Comparison of ENCODE assay signal across 11 mouse cellular contexts in genomic region chr6:112050548-112051184, GRCm38 (mm10).
DNase-seq lines count a peak whose midpoint lies in the region; ATAC-seq and TF ChIP-seq lines count a peak whose summit lies in the region.
"Had no signal": no experiment of that assay in that cellular context is flagged by ENCODE, and none has a peak within 500 bp of the region (broad histone marks: within the 10 kb centered on the region; RNA-seq: fewer than 3 reads in every experiment).

No protein-coding gene starts in this region.

- peak; percentile 30; the same call in 1 of the 2 replicates for ATAC-seq in lung, postnatal 0 days
- peak; percentile 91 for ATAC-seq in hindbrain, embryonic 13.5 days (ENCODE audit: low FRiP score)
- ATAC-seq in midbrain, embryonic 14.5 days (ENCODE audit: low FRiP score, low TSS enrichment), result peak; percentile 69
- ATAC-seq in megakaryocyte-erythroid progenitor cell, adult 5-6 weeks (replicated peaks; ENCODE audit: low FRiP score, low TSS enrichment, poor library complexity, severe bottlenecking), result no peak

- no peak overlapping the region for H3K4me3 ChIP-seq in lung, postnatal 0 days (ENCODE audit: low read depth, low read length)
- H3K4me3 ChIP-seq in hindbrain, embryonic 13.5 days, result no peak overlapping the region
- no peak overlapping the region for H3K4me3 ChIP-seq in midbrain, embryonic 14.5 days (replicated peaks; ENCODE audit: low read depth, low read length)
- H3K4me3 ChIP-seq: erythroblast, embryonic 14.5 days; heart, embryonic 13.5 days had no signal

- no peak for TF ChIP-seq CTCF in lung, postnatal 0 days (IDR thresholded peaks at IDR 0.05)

- H3K9ac ChIP-seq in lung, postnatal 0 days (replicated peaks; ENCODE audit: low read depth), result no peak overlapping the region
- no peak overlapping the region for H3K9ac ChIP-seq in hindbrain, embryonic 13.5 days
- no peak overlapping the region for H3K9ac ChIP-seq in midbrain, embryonic 14.5 days (replicated peaks; ENCODE audit: low read length)
- H3K9ac ChIP-seq: heart, embryonic 13.5 days had no signal

- no peaks in the 10 kb centered on the region for H3K9me3 ChIP-seq in lung, postnatal 0 days (ENCODE audit: low read length)
- no peaks in the 10 kb centered on the region for H3K9me3 ChIP-seq in hindbrain, embryonic 13.5 days
- H3K9me3 ChIP-seq in midbrain, embryonic 14.5 days (ENCODE audit: control insufficient read depth, low read length), result no peaks in the 10 kb centered on the region
- H3K9me3 ChIP-seq: heart, embryonic 13.5 days had no signal

- no peaks in the 10 kb centered on the region for H3K4me1 ChIP-seq in lung, postnatal 0 days (ENCODE audit: insufficient read depth, low read depth, low read length)
- peaks cover 5% of the 10 kb centered on the region for H3K4me1 ChIP-seq in hindbrain, embryonic 13.5 days (replicated peaks)
- H3K4me1 ChIP-seq in midbrain, embryonic 14.5 days (ENCODE audit: control insufficient read depth, insufficient read depth, low read length), result no peaks in the 10 kb centered on the region
- H3K4me1 ChIP-seq: heart, embryonic 13.5 days had no signal

- intact Hi-C loops in heart, postnatal 14 days (cut with DNase I), result no loop called here

- no peaks in the 10 kb centered on the region for H3K27me3 ChIP-seq in lung, postnatal 0 days (replicated peaks; ENCODE audit: insufficient read depth, low read length)
- H3K27me3 ChIP-seq in hindbrain, embryonic 13.5 days, result no peaks in the 10 kb centered on the region
- H3K27me3 ChIP-seq in midbrain, embryonic 14.5 days (ENCODE audit: control insufficient read depth, insufficient read depth, low read length), result no peaks in the 10 kb centered on the region
- H3K27me3 ChIP-seq: heart, embryonic 13.5 days had no signal

- 71% methylated on average over 6 of the region's 6 CpGs for WGBS in lung, postnatal 0 days
- 78% methylated on average over 6 of the region's 6 CpGs for WGBS in hindbrain, embryonic 13.5 days
- 74% methylated on average over 6 of the region's 6 CpGs for WGBS in midbrain, embryonic 14.5 days

- H3K27ac ChIP-seq in lung, postnatal 0 days (ENCODE audit: low read length), result no peak overlapping the region
- H3K27ac ChIP-seq in hindbrain, embryonic 13.5 days, result no peak overlapping the region; the same call in 1 of the 2 replicates
- no peak overlapping the region for H3K27ac ChIP-seq in midbrain, embryonic 14.5 days (replicated peaks; ENCODE audit: low read depth, low read length)
- H3K27ac ChIP-seq: heart, embryonic 13.5 days had no signal

- H3K4me2 ChIP-seq in lung, postnatal 0 days (replicated peaks; ENCODE audit: low read depth, low read length), result no peak overlapping the region
- no peak overlapping the region for H3K4me2 ChIP-seq in hindbrain, embryonic 13.5 days
- H3K4me2 ChIP-seq in midbrain, embryonic 14.5 days (ENCODE audit: low read length), result no peak overlapping the region
- H3K4me2 ChIP-seq: heart, embryonic 13.5 days had no signal

- H3K36me3 ChIP-seq in lung, postnatal 0 days (ENCODE audit: insufficient read depth, low read length), result no peaks in the 10 kb centered on the region
- H3K36me3 ChIP-seq in hindbrain, embryonic 13.5 days, result no peaks in the 10 kb centered on the region
- no peaks in the 10 kb centered on the region for H3K36me3 ChIP-seq in midbrain, embryonic 14.5 days (ENCODE audit: control insufficient read depth, insufficient read depth, low read length)
- H3K36me3 ChIP-seq: heart, embryonic 13.5 days had no signal

- DNase-seq in cerebellum, adult 18-20 months, result peak; percentile 3 to 4
- DNase-seq in cerebellum, adult 8-10 months, result no peak
- DNase-seq in lung, postnatal 0 days (ENCODE audit: low spot score), result peak; percentile 5
- DNase-seq in lung, adult 18-20 months, result no peak
- peak; percentile 48 for DNase-seq in midbrain, embryonic 14.5 days
- DNase-seq in heart, postnatal 14 days, result no peak
- DNase-seq: kidney, adult 9 months had no signal

- TF ChIP-seq EP300 in lung, postnatal 0 days (IDR thresholded peaks at IDR 0.05), result no peak

Comparison
In these comparisons a context has a peak if more than half of its experiments do, and no peak if none do; other contexts are left out.
1. DNase-seq: peak in cerebellum, adult 18-20 months (2 of 2), lung, postnatal 0 days (single experiment) and midbrain, embryonic 14.5 days (single experiment); none in cerebellum, adult 8-10 months (single experiment), lung, adult 18-20 months (0 of 2) and heart, postnatal 14 days (0 of 2).